Mouse (Mus musculus) testis, adult 2 months (tissue): Measurements from ENCODE around the gene A930004D18Rik.

Experiments
- CTCF ChIP-seq: fragments of 200-500 bp; IDR thresholded peaks from 2 replicates; pipeline ENCODE4 v1.5.1; 2012; ENCODE audit warnings: low read depth, mild to moderate bottlenecking, inconsistent platforms, low read length, moderate library complexity; ENCODE audit not compliant: control insufficient read depth, insufficient read depth, insufficient replicate concordance
- POLR2A ChIP-seq: fragments of 200-500 bp; IDR thresholded peaks from 2 replicates; pipeline ENCODE4 v1.6.1; 2012; ENCODE audit warnings: low read depth, mild to moderate bottlenecking, inconsistent platforms, low read length, moderate library complexity; ENCODE audit not compliant: control insufficient read depth

DNA sequence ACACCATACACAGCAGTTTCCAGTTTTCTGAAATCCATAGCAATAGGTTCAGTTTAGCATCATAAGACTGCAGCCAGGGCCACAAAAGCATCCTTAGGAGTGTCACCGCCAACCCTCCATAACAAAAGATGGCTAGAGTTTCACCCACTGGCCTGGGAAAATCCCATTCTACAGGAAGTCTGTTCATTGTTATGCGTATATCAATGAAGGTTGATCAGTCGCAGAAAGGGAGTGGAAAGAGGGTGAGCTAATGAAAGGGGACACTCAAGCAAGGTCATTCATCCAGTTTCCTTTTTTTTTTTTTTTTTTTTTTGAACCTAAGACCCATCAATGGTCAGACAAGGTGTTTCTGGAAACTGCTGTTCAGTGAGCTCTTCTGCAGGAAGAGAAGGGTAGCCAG lies 48.4 kb downstream of the A930004D18Rik start:
- TF ChIP-seq CTCF (no peak), POLR2A (no peak)
